Mouse (Mus musculus): ENCODE measurements around the gene Cd27.

GRCm38 (mm10) chr6:125274841-125275563 lies 38.2 kb upstream of the Cd27 start:
- TF ChIP-seq CTCF (IDR thresholded peaks at IDR 0.05; ENCODE audit: low read depth), result peak; percentile 78
- no peak for TF ChIP-seq EP300 (IDR thresholded peaks at IDR 0.05; ENCODE audit: low read depth)

All from liver, embryonic 14.5 days (tissue).